Mouse (Mus musculus): Measurements from ENCODE around the gene Gdap1l1. TPM values are rescaled to one million over a fixed set of nuclear protein-coding genes. Genes with fewer than 3 reads are reported as not detected.

Gene Gdap1l1
- total RNA-seq (2014; fragmentation: Nextera tagmentation): not detected in 2 replicates
- 0.16 TPM in 1 of 2 replicates, not detected in the other for total RNA-seq (2017)
- polyA plus RNA-seq (2012): not detected in 2 replicates

GRCm38 (mm10) chr2:163438246-163438618 is at the start of gene Gdap1l1:
Gdap1l1 (plus strand) TSS chr2:163438476.
- no peak for ATAC-seq (ENCODE audit: extremely low read depth, insufficient number of reproducible peaks, low FRiP score, poor library complexity, severe bottlenecking)
- peaks cover 8% of the 10 kb centered on the region; the same call in 1 of the 2 replicates for H3K27me3 ChIP-seq (ENCODE audit: insufficient read depth, low read length)

GRCm38 (mm10) chr2:163392436-163392835 is 45.8 kb upstream of the Gdap1l1 start:
- ATAC-seq (ENCODE audit: extremely low read depth, insufficient number of reproducible peaks, low FRiP score, poor library complexity, severe bottlenecking) (no peak), DNase-seq (ENCODE audit: low spot score) (no peak)
- Histone ChIP-seq H3K36me3 (replicated peaks) (no peaks in the 10 kb centered on the region), H3K4me1 (ENCODE audit: insufficient read depth, low read depth, low read length) (no peaks in the 10 kb centered on the region), H3K9me3 (replicated peaks) (no peaks in the 10 kb centered on the region), H3K4me3 (ENCODE audit: low read depth, low read length) (no peak overlapping the region), H3K27me3 (ENCODE audit: insufficient read depth, low read length) (peaks cover 39% of the 10 kb centered on the region)
- TF ChIP-seq GATA1 (IDR thresholded peaks at IDR 0.05; ENCODE audit: borderline replicate concordance, low read length) (no peak), GATA2 (IDR thresholded peaks at IDR 0.05; ENCODE audit: borderline replicate concordance, low read depth, low read length) (no peak), CTCF (IDR thresholded peaks at IDR 0.05; ENCODE audit: low read depth, low read length) (no peak), TAL1 (conservative IDR thresholded peaks at IDR 0.05; ENCODE audit: low read depth, low read length) (no peak), POLR2AphosphoS5 (IDR thresholded peaks at IDR 0.05; ENCODE audit: insufficient replicate concordance, low read depth, low read length) (no peak)

More at GRCm38 (mm10) chr2:163438246-163438618, at the start of gene Gdap1l1:
- no peak for DNase-seq (ENCODE audit: low spot score)
- H3K36me3 ChIP-seq (replicated peaks): no peaks in the 10 kb centered on the region
- no peaks in the 10 kb centered on the region for H3K9me3 ChIP-seq (replicated peaks)
- H3K4me3 ChIP-seq (ENCODE audit: low read depth, low read length): no peak within 1 kb of the TSS
- H3K4me1 ChIP-seq (ENCODE audit: insufficient read depth, low read depth, low read length): no peaks in the 10 kb centered on the region
- TF ChIP-seq GATA1 (IDR thresholded peaks at IDR 0.05; ENCODE audit: borderline replicate concordance, low read length) (no peak), CTCF (IDR thresholded peaks at IDR 0.05; ENCODE audit: low read depth, low read length) (no peak), POLR2AphosphoS5 (IDR thresholded peaks at IDR 0.05; ENCODE audit: insufficient replicate concordance, low read depth, low read length) (no peak), TAL1 (conservative IDR thresholded peaks at IDR 0.05; ENCODE audit: low read depth, low read length) (no peak), GATA2 (IDR thresholded peaks at IDR 0.05; ENCODE audit: borderline replicate concordance, low read depth, low read length) (no peak)

GRCm38 (mm10) chr2:163393241-163393640 is 45.0 kb upstream of the Gdap1l1 start:
- peaks cover 44% of the 10 kb centered on the region for H3K27me3 ChIP-seq (ENCODE audit: insufficient read depth, low read length)
- H3K36me3 ChIP-seq (replicated peaks): no peaks in the 10 kb centered on the region
- no peak overlapping the region for H3K4me3 ChIP-seq (ENCODE audit: low read depth, low read length)
- no peak for DNase-seq (ENCODE audit: low spot score)
- ATAC-seq (ENCODE audit: extremely low read depth, insufficient number of reproducible peaks, low FRiP score, poor library complexity, severe bottlenecking): no peak
- no peaks in the 10 kb centered on the region for H3K4me1 ChIP-seq (ENCODE audit: insufficient read depth, low read depth, low read length)
- TF ChIP-seq TAL1 (conservative IDR thresholded peaks at IDR 0.05; ENCODE audit: low read depth, low read length) (no peak), POLR2AphosphoS5 (IDR thresholded peaks at IDR 0.05; ENCODE audit: insufficient replicate concordance, low read depth, low read length) (no peak), GATA2 (IDR thresholded peaks at IDR 0.05; ENCODE audit: borderline replicate concordance, low read depth, low read length) (no peak)
- no peaks in the 10 kb centered on the region for H3K9me3 ChIP-seq (replicated peaks)

- Histone ChIP-seq H3K36me3 (replicated peaks) (no peaks in the 10 kb centered on the region), H3K27me3 (ENCODE audit: insufficient read depth, low read length) (peaks cover 44% of the 10 kb centered on the region), H3K4me1 (ENCODE audit: insufficient read depth, low read depth, low read length) (no peaks in the 10 kb centered on the region), H3K4me3 (ENCODE audit: low read depth, low read length) (no peak overlapping the region), H3K9me3 (replicated peaks) (no peaks in the 10 kb centered on the region)
- DNase-seq (ENCODE audit: low spot score) (no peak), ATAC-seq (ENCODE audit: extremely low read depth, insufficient number of reproducible peaks, low FRiP score, poor library complexity, severe bottlenecking) (no peak)
- TF ChIP-seq POLR2AphosphoS5 (IDR thresholded peaks at IDR 0.05; ENCODE audit: insufficient replicate concordance, low read depth, low read length): no peak
- TF ChIP-seq TAL1 (conservative IDR thresholded peaks at IDR 0.05; ENCODE audit: low read depth, low read length): no peak
- TF ChIP-seq GATA2 (IDR thresholded peaks at IDR 0.05; ENCODE audit: borderline replicate concordance, low read depth, low read length): no peak
- no peak for TF ChIP-seq GATA1 (IDR thresholded peaks at IDR 0.05; ENCODE audit: borderline replicate concordance, low read length)
- no peak for TF ChIP-seq CTCF (IDR thresholded peaks at IDR 0.05; ENCODE audit: low read depth, low read length)
Observed at GRCm38 (mm10) chr2:163393976-163394375, 44.3 kb upstream of the Gdap1l1 start.

- no peaks in the 10 kb centered on the region for H3K36me3 ChIP-seq (replicated peaks)
- no peaks in the 10 kb centered on the region for H3K9me3 ChIP-seq (replicated peaks)
- ATAC-seq (ENCODE audit: extremely low read depth, insufficient number of reproducible peaks, low FRiP score, poor library complexity, severe bottlenecking): no peak
- no peaks in the 10 kb centered on the region for H3K4me1 ChIP-seq (ENCODE audit: insufficient read depth, low read depth, low read length)
- no peak overlapping the region for H3K4me3 ChIP-seq (ENCODE audit: low read depth, low read length)
- no peak for DNase-seq (ENCODE audit: low spot score)
- no peak for TF ChIP-seq CTCF (IDR thresholded peaks at IDR 0.05; ENCODE audit: low read depth, low read length)
- TF ChIP-seq POLR2AphosphoS5 (IDR thresholded peaks at IDR 0.05; ENCODE audit: insufficient replicate concordance, low read depth, low read length): no peak
- no peak for TF ChIP-seq TAL1 (conservative IDR thresholded peaks at IDR 0.05; ENCODE audit: low read depth, low read length)
- TF ChIP-seq GATA1 (IDR thresholded peaks at IDR 0.05; ENCODE audit: borderline replicate concordance, low read length): no peak
- no peak for TF ChIP-seq GATA2 (IDR thresholded peaks at IDR 0.05; ENCODE audit: borderline replicate concordance, low read depth, low read length)
- H3K27me3 ChIP-seq (ENCODE audit: insufficient read depth, low read length): peaks cover 44% of the 10 kb centered on the region
Observed at GRCm38 (mm10) chr2:163394977-163395376, 43.3 kb upstream of the Gdap1l1 start.

- Histone ChIP-seq H3K4me1 (ENCODE audit: insufficient read depth, low read depth, low read length) (no peaks in the 10 kb centered on the region), H3K27me3 (ENCODE audit: insufficient read depth, low read length) (peaks cover 36% of the 10 kb centered on the region), H3K4me3 (ENCODE audit: low read depth, low read length) (no peak overlapping the region), H3K9me3 (replicated peaks) (no peaks in the 10 kb centered on the region), H3K36me3 (replicated peaks) (no peaks in the 10 kb centered on the region)
- DNase-seq (ENCODE audit: low spot score): no peak
- TF ChIP-seq GATA1 (IDR thresholded peaks at IDR 0.05; ENCODE audit: borderline replicate concordance, low read length): no peak
- no peak for TF ChIP-seq GATA2 (IDR thresholded peaks at IDR 0.05; ENCODE audit: borderline replicate concordance, low read depth, low read length)
- TF ChIP-seq CTCF (IDR thresholded peaks at IDR 0.05; ENCODE audit: low read depth, low read length): no peak
- no peak for TF ChIP-seq TAL1 (conservative IDR thresholded peaks at IDR 0.05; ENCODE audit: low read depth, low read length)
- no peak for TF ChIP-seq POLR2AphosphoS5 (IDR thresholded peaks at IDR 0.05; ENCODE audit: insufficient replicate concordance, low read depth, low read length)
- no peak for ATAC-seq (ENCODE audit: extremely low read depth, insufficient number of reproducible peaks, low FRiP score, poor library complexity, severe bottlenecking)
Observed at GRCm38 (mm10) chr2:163397071-163397470, 41.2 kb upstream of the Gdap1l1 start.
